Mouse (Mus musculus) lung, postnatal 0 days (tissue): Measurements from ENCODE around the gene Glra3.

ENCODE experiments used
- CTCF ChIP-seq: IDR thresholded peaks from 2 replicates; pipeline ENCODE4 v1.5.1; 2016; ENCODE audit warnings: antibody characterized with exemption, mild to moderate bottlenecking
- EP300 ChIP-seq: IDR thresholded peaks from 2 replicates; pipeline ENCODE4 v1.6.1; 2016; ENCODE audit warnings: antibody characterized with exemption, mild to moderate bottlenecking, control low read depth

DNA sequence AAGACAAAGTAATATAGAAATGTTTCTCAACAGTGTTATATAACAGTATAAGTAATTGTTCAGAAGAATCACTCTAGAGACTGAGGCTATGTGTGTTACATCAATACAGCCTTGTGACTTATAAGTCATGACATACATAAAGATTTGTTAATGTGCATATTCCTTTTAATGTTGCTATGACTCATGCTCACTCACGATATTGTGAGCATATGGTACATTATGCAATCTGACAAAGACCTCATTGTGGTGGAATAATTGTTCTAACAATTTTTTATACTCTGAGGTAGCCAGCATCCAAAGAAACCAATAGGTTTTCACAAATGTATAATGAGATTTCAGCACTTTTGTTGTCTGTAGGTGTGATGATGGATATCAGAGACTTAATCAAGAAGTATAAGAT lies 210.4 kb downstream of the Glra3 start:
- TF ChIP-seq CTCF, result no peak
- no peak for TF ChIP-seq EP300
